Mouse (Mus musculus) effector memory CD4-positive, alpha-beta T cell, adult 7 months (primary cell): Measurements from ENCODE around the gene Akap2. TPM values are rescaled to one million over a fixed set of nuclear protein-coding genes. Genes with fewer than 3 reads are reported as not detected.

Experiments used
- polyA plus RNA-seq: library from polyadenylated mRNA; unstranded; fragments of 100-300 nt; shearing (Covaris generic); gene quantifications from one replicate; pipeline ENCODE4 v1.2.1, GENCODE M21; 2017

Gene Akap2
- 0.87 TPM for polyA plus RNA-seq

DNA sequence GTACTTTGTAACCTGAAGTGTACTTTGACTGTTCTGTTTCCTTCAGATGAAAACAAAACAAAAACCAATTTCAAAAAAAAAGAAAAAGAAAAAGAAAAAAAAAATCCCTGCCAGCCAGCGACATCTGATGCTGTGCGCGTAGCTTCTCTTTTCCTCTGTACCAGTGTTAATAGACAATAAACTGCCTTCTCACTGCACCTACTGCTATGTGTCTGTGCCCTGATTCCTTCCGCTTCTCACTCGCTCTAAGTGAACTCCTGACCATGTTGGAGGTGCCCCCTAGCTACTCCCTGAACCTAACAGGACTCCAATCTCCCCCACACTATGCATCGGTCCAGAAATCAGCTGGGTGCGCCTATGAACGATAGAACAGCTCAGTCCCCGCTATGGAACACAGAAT, at the start of gene Akap2:
Gene Akap2 (plus strand): TSS at position 304 of the 400 bp plus-strand sequence.

GRCm38 (mm10) chr4:57916201-57916661, 198.8 kb downstream of the Akap2 start, which contains the start of gene D630039A03Rik:
Gene D630039A03Rik (minus strand): TSS chr4:57916297.

Other genes starting within 250 kb of the Akap2 start
- not detected for gene Pakap, start 149.5 kb upstream of the Akap2 start, polyA plus RNA-seq
- 0.35 TPM for gene D630039A03Rik, start 198.6 kb downstream of the Akap2 start, polyA plus RNA-seq
- 157 TPM for gene Txn1, start 238.8 kb downstream of the Akap2 start, polyA plus RNA-seq